Mouse (Mus musculus) embryonic facial prominence, embryonic 10.5 days (tissue): ENCODE data around the gene Ostm1. TPM values are rescaled to one million over a fixed set of nuclear protein-coding genes. Genes with fewer than 3 reads are reported as not detected.

Experiments used
- DNase-seq: peaks from one replicate; pipeline ENCODE4 v3.0.0-alpha.2; 2017; ENCODE audit warnings: low spot score
- H3K27ac ChIP-seq: fragments of 300-500 bp; sonication (generic); replicated peaks from 2 replicates; pipeline ENCODE4 v1.5.1; 2016; ENCODE audit warnings: mild to moderate bottlenecking
- H3K27me3 ChIP-seq: fragments of 300-500 bp; sonication (generic); replicated peaks from 2 replicates; pipeline ENCODE4 v1.6.1; 2016; ENCODE audit warnings: low read depth, mild to moderate bottlenecking; ENCODE audit not compliant: poor library complexity, severe bottlenecking
- H3K36me3 ChIP-seq: fragments of 300-500 bp; sonication (generic); replicated peaks from 2 replicates; pipeline ENCODE4 v1.6.1; 2016; ENCODE audit warnings: mild to moderate bottlenecking, moderate library complexity
- H3K4me1 ChIP-seq: fragments of 300-500 bp; sonication (generic); 2 replicates; pipeline ENCODE4 v1.6.1; 2016
- H3K4me3 ChIP-seq: fragments of 300-500 bp; sonication (generic); 2 replicates; pipeline ENCODE4 v1.5.1; 2016; ENCODE audit warnings: mild to moderate bottlenecking, moderate library complexity
- H3K9me3 ChIP-seq: fragments of 300-500 bp; sonication (generic); 2 replicates; pipeline ENCODE4 v1.6.1; 2016; ENCODE audit warnings: mild to moderate bottlenecking
- WGBS: fragments of 180-500 bp; shearing (Covaris S2); methylation state at CpG from one replicate; pipeline ENCODE4 v1.1.7; 2016; 5-methylcytosine and 5-hydroxymethylcytosine counted together
- polyA plus RNA-seq: library from polyadenylated mRNA; unstranded; fragments of >200 nt; fragmentation: Nextera tagmentation; extraction: Ambion mirVana; gene quantifications from 2 replicates; pipeline ENCODE4 v1.2.1, GENCODE M21; 2016

Gene Ostm1
- polyA plus RNA-seq, 1 experiment from 2014 or later, result 15.7 TPM

DNA sequence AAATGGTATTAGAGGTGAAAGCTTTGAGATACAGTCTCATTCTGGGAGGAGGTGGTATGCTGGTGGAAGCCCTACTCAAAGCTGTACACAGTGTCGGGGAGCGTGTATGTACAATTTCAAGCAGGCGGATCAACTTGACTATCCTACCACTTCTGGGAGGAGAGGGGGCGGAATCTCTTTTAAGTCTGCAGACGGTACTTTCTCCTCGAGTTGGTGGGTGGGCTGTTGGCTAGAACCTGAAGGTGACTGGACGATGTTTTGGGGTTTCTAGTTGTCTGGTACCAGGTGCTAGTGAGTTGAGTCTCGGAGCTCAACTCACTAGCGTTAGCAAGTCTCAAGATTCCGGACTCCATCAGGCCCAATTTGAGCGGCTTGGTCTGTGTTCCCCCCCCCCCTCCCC, 51.4 kb downstream of the Ostm1 start:
- Histone ChIP-seq H3K9me3 (no peaks in the 10 kb centered on the region), H3K4me3 (peak overlapping the region; percentile 49), H3K27me3 (peaks cover 90% of the 10 kb centered on the region), H3K4me1 (peaks cover 62% of the 10 kb centered on the region), H3K36me3 (no peaks in the 10 kb centered on the region), H3K27ac (no peak overlapping the region)
- 1% methylated on average over 11 of the region's 11 CpGs for WGBS
- peak; percentile 43 for DNase-seq

DNA sequence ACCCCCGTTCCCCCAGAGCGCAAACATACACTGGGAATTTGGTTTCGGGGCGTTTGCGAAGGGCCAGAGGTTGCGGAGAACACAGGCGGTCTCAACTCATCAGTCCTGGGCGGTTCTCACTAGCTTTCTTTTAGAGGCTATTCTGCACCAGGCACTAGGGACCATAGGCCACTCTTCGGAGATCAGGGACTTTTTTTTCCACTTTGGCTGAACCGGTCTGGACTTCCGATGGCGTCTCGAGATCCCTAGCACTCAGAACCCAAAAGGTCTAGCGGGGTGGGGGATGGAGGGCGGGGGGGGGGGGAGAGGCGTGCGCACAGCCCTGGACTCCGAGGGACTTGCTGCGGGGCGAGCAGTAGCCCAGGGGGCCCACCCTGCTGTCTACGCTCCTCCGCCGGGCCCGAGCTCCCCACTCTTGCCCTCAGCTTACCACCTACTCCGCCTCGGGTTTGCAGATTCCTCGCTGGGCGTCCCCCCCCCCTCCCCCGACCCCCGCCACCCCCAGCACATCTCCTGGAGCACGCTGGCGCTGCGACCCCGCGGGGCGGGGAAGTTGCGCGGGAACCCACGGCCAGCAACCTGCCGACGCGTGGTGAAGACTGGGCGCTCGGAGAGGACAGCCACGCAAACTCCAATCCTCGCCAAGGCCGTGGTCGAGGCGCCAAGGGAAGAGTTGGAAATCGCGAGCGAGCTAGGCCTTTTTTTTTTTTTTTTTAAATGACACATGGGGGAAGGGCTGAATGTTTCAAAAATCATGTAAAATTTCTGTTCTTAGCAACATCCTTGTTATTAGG, 52.1 kb downstream of the Ostm1 start:
- no peaks in the 10 kb centered on the region for H3K9me3 ChIP-seq
- peaks cover 83% of the 10 kb centered on the region for H3K27me3 ChIP-seq
- H3K27ac ChIP-seq, result peak overlapping the region; percentile 59
- H3K4me3 ChIP-seq, result peak overlapping the region; percentile 49
- peak; percentile 51 for DNase-seq
- no peaks in the 10 kb centered on the region for H3K36me3 ChIP-seq
- under 1% methylated on average over 50 of the region's 52 CpGs for WGBS
- H3K4me1 ChIP-seq, result peaks cover 57% of the 10 kb centered on the region

DNA sequence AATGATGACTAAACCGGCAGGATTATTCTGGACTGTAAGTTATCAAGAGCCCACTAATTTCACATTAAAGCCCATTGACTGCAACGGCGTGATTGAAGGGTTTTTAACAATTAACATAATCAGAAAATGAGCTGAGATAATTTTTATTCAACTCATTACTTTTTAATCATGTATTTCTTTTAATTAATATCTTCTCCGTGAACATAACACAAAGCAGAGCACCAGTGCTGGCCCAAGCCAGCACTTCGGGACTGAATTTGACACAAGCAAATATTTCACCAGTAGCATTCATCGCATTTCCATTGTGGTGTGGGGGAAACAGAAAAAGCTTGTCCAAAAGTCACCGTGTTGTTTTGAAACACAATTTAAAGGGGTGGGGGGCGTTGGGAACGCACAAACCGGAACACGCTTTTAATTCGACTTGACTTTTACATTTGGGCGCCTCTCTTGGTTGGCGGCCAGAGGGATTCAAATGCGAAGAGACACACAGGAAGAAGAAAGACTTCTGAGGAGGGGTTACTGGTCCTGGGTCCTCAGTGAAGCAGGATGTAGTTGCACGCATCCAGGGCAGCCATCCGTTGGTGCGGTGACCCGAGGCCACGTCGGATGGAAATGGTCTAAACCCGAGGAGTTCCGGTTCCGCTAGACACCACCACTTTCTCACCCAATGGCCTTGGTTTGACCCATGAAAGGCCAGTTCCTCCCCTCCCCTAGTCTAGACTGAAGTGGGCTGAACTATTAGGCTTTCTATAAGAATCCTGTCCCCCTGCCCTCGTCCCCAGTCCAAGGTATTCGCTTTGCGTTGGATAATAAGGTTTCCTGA, 52.9 kb downstream of the Ostm1 start:
- 2% methylated on average over 27 of the region's 27 CpGs for WGBS
- no peaks in the 10 kb centered on the region for H3K9me3 ChIP-seq
- peak overlapping the region; percentile 34; the same call in 1 of the 2 replicates for H3K4me3 ChIP-seq
- peaks cover 75% of the 10 kb centered on the region for H3K27me3 ChIP-seq
- no peaks in the 10 kb centered on the region for H3K36me3 ChIP-seq
- DNase-seq, result peak; percentile 57
- peaks cover 50% of the 10 kb centered on the region for H3K4me1 ChIP-seq
- H3K27ac ChIP-seq, result no peak overlapping the region

DNA sequence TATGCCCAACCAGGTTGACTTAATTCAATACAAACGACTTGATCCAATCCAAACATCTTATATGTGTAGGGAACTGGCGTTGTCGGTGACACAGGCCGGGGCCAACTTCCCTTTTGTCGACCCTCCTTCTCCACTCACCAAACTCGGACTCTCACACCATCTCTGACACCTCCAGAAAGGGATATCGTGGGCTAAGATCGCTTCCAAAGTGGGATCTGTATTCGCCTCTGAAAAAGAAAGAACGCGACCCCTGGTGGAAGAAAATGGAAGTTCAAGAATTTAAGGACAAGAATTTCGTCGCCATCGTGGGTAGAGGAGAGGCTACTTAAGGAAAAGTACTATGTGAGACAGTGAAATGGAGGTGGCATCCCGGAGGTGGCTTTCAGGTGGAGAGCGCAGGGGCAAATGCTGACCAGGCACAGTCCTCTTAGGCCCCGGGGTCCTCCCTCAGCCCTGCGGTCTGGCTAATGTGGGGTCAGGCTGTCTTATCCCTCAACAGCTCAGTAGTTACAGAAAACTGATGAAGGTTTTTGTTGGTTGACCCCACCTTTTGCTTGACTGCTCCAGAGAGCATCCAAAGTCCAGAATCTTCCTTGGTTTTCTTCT, 53.7 kb downstream of the Ostm1 start:
- Histone ChIP-seq H3K4me3 (peak overlapping the region; percentile 34; the same call in 1 of the 2 replicates), H3K27me3 (peaks cover 68% of the 10 kb centered on the region), H3K9me3 (no peaks in the 10 kb centered on the region), H3K36me3 (no peaks in the 10 kb centered on the region), H3K27ac (no peak overlapping the region), H3K4me1 (peaks cover 43% of the 10 kb centered on the region)
- WGBS, result 5% methylated on average over 18 of the region's 18 CpGs
- peak; percentile 68 for DNase-seq

DNA sequence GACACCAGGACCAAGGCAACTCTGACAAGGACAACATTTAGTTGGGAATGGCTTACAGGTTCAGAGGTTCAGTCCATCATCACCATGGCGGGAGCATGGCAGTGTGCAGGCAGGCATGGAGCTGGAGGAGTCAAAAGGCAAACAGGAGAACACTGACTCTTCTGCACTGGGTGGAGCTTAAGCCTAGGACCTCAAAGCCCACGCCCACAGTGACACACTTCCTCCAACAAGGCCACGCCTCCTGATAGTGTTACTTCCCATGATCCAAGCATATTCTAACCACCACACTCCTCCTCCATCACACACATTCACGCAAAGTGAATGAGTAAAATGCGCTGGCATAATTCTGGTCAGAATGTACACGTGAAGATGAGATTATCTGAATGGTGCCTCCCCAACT, 56.2 kb downstream of the Ostm1 start:
- Histone ChIP-seq H3K9me3 (no peaks in the 10 kb centered on the region), H3K4me3 (no peak overlapping the region), H3K27me3 (peaks cover 42% of the 10 kb centered on the region), H3K4me1 (peaks cover 18% of the 10 kb centered on the region), H3K27ac (no peak overlapping the region), H3K36me3 (no peaks in the 10 kb centered on the region)
- DNase-seq, result no peak
- 82% methylated on average over 6 of the region's 6 CpGs for WGBS

DNA sequence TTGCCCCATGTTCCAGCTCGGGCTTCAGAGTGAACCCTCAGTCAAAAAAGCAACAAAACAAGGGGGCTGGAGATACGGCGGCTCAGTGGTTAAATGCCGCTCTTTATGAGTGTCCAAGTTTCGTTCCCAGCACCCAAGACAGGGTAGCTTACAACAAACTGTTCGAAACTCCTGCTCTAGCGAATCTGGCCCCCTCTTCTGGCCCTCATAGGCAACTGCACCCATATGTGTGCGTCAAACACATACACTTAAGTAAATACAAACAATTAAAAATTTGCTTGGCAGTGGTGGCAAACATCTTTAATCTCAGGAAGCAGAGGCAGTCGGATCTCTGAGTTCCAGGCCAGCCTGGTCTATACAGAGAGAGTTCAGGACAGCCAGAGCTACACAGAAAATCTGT, 60.0 kb downstream of the Ostm1 start:
- peaks cover 4% of the 10 kb centered on the region for H3K27me3 ChIP-seq
- no peak overlapping the region for H3K4me3 ChIP-seq
- WGBS, result 83% methylated on average over 9 of the region's 9 CpGs
- DNase-seq, result no peak
- no peaks in the 10 kb centered on the region for H3K9me3 ChIP-seq
- no peaks in the 10 kb centered on the region for H3K4me1 ChIP-seq
- no peak overlapping the region for H3K27ac ChIP-seq
- no peaks in the 10 kb centered on the region for H3K36me3 ChIP-seq

DNA sequence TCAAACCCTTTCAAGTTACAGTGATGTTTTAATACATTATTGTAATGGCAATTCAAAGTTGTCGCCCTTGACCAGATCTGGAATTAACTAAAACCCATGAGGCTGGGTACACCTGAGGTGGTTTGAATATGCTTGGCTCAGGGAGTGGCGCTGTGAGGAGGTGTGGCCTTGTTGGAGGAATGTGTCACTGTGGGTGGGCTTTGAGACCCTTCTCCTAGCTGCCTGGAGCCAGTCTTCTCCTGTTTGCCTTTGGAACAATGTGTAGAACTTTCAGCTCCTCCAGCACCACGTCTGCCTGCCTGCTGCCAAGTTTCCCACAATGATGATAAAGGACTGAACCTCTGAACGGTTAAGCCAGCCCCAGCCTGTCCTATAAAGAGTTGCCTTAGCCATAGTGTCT, 62.7 kb downstream of the Ostm1 start:
- 55% methylated on average over 4 of the region's 4 CpGs for WGBS
- Histone ChIP-seq H3K9me3 (no peaks in the 10 kb centered on the region), H3K4me3 (no peak overlapping the region), H3K4me1 (no peaks in the 10 kb centered on the region), H3K36me3 (no peaks in the 10 kb centered on the region), H3K27me3 (no peaks in the 10 kb centered on the region; the same call in 1 of the 2 replicates), H3K27ac (no peak overlapping the region)
- no peak for DNase-seq

DNA sequence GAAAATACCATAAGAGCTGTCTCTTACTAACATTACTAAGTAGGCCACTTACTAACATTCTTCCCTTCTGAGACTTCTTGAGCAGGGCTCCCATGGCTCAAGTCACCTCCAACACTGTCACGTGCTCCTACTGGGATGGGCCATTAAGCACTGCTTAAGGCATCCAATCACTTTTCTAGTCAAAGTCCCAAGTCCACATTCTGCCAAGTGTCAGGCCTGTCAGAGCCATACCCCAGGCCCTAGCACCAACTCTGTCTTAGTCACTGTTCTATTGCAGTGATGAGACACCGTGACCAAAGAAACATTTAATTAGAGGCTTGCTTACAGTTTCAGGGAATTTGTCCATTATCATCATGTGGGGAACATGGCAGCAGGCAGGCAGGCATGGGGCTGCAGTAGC, 78.3 kb downstream of the Ostm1 start:
- Histone ChIP-seq H3K27ac (no peak overlapping the region), H3K9me3 (no peaks in the 10 kb centered on the region), H3K4me1 (no peaks in the 10 kb centered on the region), H3K27me3 (no peaks in the 10 kb centered on the region), H3K36me3 (no peaks in the 10 kb centered on the region), H3K4me3 (no peak overlapping the region)
- WGBS, result 84% methylated on average over 2 of the region's 2 CpGs
- no peak for DNase-seq

DNA sequence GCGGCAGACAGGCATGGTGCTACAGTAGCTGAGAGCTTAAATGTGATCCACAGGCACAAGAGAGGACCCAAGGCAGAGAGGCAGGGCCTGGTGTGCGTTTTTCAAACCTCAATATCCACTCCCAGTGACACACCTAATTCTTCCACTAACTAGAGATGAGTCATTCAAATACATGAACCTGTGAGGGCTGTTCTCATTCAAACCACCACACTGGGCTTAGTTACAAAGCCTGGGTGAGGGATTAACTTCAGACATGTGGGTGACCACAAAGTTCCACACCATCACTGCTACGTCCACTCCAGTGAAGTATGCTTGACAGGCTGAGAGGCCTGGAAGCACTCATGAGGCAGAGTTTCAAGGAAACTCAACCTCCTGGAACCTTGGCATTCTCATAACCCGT, 86.3 kb downstream of the Ostm1 start:
- 86% methylated on average over 4 of the region's 4 CpGs for WGBS
- DNase-seq, result no peak
- Histone ChIP-seq H3K27ac (no peak overlapping the region), H3K9me3 (0 out of 2 replicates have a peak, but pooled peaks cover 8% of the 10 kb centered on the region), H3K4me3 (no peak overlapping the region), H3K36me3 (no peaks in the 10 kb centered on the region), H3K4me1 (no peaks in the 10 kb centered on the region), H3K27me3 (no peaks in the 10 kb centered on the region)

DNA sequence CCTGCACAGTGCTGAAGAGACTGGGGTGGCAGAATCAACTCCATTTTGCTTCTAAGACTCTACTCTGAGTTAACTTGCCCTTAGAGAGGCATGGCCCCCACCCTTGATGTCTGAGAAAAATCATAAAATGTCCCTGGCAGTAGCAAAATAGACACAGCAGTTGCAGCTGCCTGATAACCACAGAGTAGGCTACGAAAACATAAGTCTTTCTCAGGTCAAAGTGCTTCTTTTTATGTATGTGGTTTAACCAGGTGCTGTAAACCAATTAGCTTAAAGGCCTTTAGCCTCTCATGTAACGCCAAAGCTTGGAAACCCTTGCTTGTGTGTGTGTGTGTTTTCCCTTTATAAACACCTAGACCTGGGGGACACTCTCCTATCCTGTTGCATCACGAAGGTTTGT, 89.2 kb downstream of the Ostm1 start:
- no peak overlapping the region for H3K4me3 ChIP-seq
- WGBS, result 81% methylated on average over 3 of the region's 3 CpGs
- H3K4me1 ChIP-seq, result no peaks in the 10 kb centered on the region
- H3K9me3 ChIP-seq, result 0 out of 2 replicates have a peak, but pooled peaks cover 8% of the 10 kb centered on the region
- H3K36me3 ChIP-seq, result no peaks in the 10 kb centered on the region
- peaks cover 4% of the 10 kb centered on the region; the same call in 1 of the 2 replicates for H3K27me3 ChIP-seq
- no peak overlapping the region for H3K27ac ChIP-seq
- DNase-seq, result no peak

DNA sequence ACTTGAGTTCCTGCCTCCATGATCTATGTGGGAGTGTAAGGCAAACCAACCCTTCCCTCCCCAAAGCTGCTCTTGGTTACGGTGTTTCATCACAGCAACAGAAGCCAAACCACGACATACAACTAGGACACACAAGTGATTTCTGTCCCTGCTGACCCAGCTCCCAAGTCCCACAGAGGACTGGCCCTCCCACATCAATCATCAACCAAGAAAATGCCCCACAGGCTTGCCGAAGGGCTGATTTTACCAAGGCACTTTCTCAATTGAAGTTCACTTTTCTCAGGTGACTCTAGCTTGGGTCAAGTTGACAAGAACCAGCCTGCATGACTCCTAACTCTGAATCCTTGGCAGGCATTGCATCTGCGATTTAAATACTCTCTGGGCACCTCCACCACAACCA, 91.9 kb downstream of the Ostm1 start:
- Histone ChIP-seq H3K27me3 (peaks cover 19% of the 10 kb centered on the region), H3K9me3 (0 out of 2 replicates have a peak, but pooled peaks cover 8% of the 10 kb centered on the region), H3K36me3 (no peaks in the 10 kb centered on the region), H3K4me3 (no peak overlapping the region), H3K4me1 (peaks cover 18% of the 10 kb centered on the region), H3K27ac (no peak overlapping the region)
- no peak for DNase-seq
- 81% methylated on average over 4 of the region's 4 CpGs for WGBS

DNA sequence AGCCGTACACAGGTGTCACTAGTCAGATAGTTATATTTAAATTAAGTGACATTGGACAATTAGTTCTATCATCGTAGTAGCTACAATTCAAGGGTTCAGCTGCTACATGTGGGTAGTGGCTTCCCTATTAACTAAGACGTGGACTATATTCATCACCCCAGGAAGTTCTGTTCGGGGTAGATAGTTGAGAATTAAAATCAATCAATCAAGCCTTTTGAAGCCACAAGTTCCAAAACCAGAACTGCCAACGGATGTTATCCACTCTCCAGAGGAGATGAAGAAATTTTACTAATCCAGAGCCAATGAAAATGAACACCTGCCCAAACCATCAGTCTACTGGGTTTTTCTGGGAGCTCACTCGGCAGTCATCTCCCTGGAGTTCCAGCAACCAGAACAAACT, 94.7 kb downstream of the Ostm1 start:
- DNase-seq, result no peak
- H3K4me3 ChIP-seq, result peak overlapping the region; percentile 89
- peaks cover 23% of the 10 kb centered on the region for H3K27me3 ChIP-seq
- no peaks in the 10 kb centered on the region for H3K36me3 ChIP-seq
- H3K27ac ChIP-seq, result peak overlapping the region; percentile 80
- H3K9me3 ChIP-seq, result 0 out of 2 replicates have a peak, but pooled peaks cover under 1% of the 10 kb centered on the region
- 53% methylated on average over 6 of the region's 6 CpGs for WGBS
- peaks cover 27% of the 10 kb centered on the region for H3K4me1 ChIP-seq
